Mouse (Mus musculus): ENCODE data around the gene Sec16b. TPM values are rescaled to one million over a fixed set of nuclear protein-coding genes. Genes with fewer than 3 reads are reported as not detected.

The Sec16b gene
- polyA plus RNA-seq, 1 experiment, result not detected

- H3K4me1 ChIP-seq, result no peaks in the 10 kb centered on the region
- TF ChIP-seq FLI1 (IDR thresholded peaks at IDR 0.05; ENCODE audit: low read length) (no peak), GATA1 (IDR thresholded peaks at IDR 0.05; ENCODE audit: borderline replicate concordance, low read length) (no peak)
- peaks cover 8% of the 10 kb centered on the region; the same call in 1 of the 2 replicates for H3K9me3 ChIP-seq
- H3K27me3 ChIP-seq (replicated peaks), result no peaks in the 10 kb centered on the region
- H3K36me3 ChIP-seq (replicated peaks; ENCODE audit: low read length), result no peaks in the 10 kb centered on the region
- H3K4me3 ChIP-seq (replicated peaks), result no peak overlapping the region
These were observed 68.8 kb downstream of the Sec16b start for GRCm38 (mm10) chr1:157575316-157575715.

GRCm38 (mm10) chr1:157578336-157578735 lies 71.8 kb downstream of the Sec16b start:
- no peaks in the 10 kb centered on the region for H3K36me3 ChIP-seq (replicated peaks; ENCODE audit: low read length)
- H3K4me1 ChIP-seq, result no peaks in the 10 kb centered on the region
- no peak overlapping the region for H3K4me3 ChIP-seq (replicated peaks)
- TF ChIP-seq FLI1 (IDR thresholded peaks at IDR 0.05; ENCODE audit: low read length) (no peak), GATA1 (IDR thresholded peaks at IDR 0.05; ENCODE audit: borderline replicate concordance, low read length) (no peak)
- no peaks in the 10 kb centered on the region for H3K27me3 ChIP-seq (replicated peaks)
- H3K9me3 ChIP-seq, result no peaks in the 10 kb centered on the region

- Histone ChIP-seq H3K9me3 (0 out of 2 replicates have a peak, but pooled peaks cover 2% of the 10 kb centered on the region), H3K36me3 (replicated peaks; ENCODE audit: low read length) (no peaks in the 10 kb centered on the region), H3K27me3 (replicated peaks) (no peaks in the 10 kb centered on the region), H3K4me1 (no peaks in the 10 kb centered on the region), H3K4me3 (replicated peaks) (no peak overlapping the region)
- no peak for TF ChIP-seq GATA1 (IDR thresholded peaks at IDR 0.05; ENCODE audit: borderline replicate concordance, low read length)
- no peak for TF ChIP-seq FLI1 (IDR thresholded peaks at IDR 0.05; ENCODE audit: low read length)
These were observed 80.0 kb downstream of the Sec16b start for GRCm38 (mm10) chr1:157586556-157586955.

DNA sequence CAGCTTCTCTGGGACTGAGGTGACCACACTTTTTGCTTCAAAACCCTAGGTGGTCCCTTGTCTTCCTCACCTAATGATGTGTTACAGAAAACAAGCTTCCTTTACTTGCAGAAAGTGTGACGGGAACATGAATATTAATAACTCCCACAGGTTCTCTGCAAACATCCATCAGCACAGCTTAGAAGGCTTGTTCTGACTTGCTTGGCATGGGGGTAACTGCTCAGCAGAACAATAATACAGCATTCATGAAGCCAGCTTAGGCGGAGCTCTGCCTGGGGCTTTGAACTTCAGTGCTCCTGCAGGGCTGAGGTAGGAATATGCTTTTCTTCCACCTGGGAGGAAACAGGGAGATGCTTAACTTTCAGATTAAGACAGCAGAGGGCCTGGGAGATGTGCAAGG lies 85.5 kb downstream of the Sec16b start:
- Histone ChIP-seq H3K36me3 (replicated peaks; ENCODE audit: low read length) (no peaks in the 10 kb centered on the region), H3K9me3 (0 out of 2 replicates have a peak, but pooled peaks cover 2% of the 10 kb centered on the region), H3K4me1 (no peaks in the 10 kb centered on the region), H3K4me3 (replicated peaks) (no peak overlapping the region), H3K27me3 (replicated peaks) (no peaks in the 10 kb centered on the region)
- TF ChIP-seq GATA1 (IDR thresholded peaks at IDR 0.05; ENCODE audit: borderline replicate concordance, low read length), result no peak
- no peak for TF ChIP-seq FLI1 (IDR thresholded peaks at IDR 0.05; ENCODE audit: low read length)

- H3K36me3 ChIP-seq (replicated peaks; ENCODE audit: low read length), result no peaks in the 10 kb centered on the region
- no peak overlapping the region for H3K4me3 ChIP-seq (replicated peaks)
- TF ChIP-seq GATA1 (IDR thresholded peaks at IDR 0.05; ENCODE audit: borderline replicate concordance, low read length) (no peak), FLI1 (IDR thresholded peaks at IDR 0.05; ENCODE audit: low read length) (no peak)
- H3K9me3 ChIP-seq, result no peaks in the 10 kb centered on the region
- no peaks in the 10 kb centered on the region for H3K4me1 ChIP-seq
- H3K27me3 ChIP-seq (replicated peaks), result no peaks in the 10 kb centered on the region
These were observed 88.0 kb downstream of the Sec16b start for GRCm38 (mm10) chr1:157594561-157594960.

- H3K4me1 ChIP-seq, result no peaks in the 10 kb centered on the region
- TF ChIP-seq FLI1 (IDR thresholded peaks at IDR 0.05; ENCODE audit: low read length) (no peak), GATA1 (IDR thresholded peaks at IDR 0.05; ENCODE audit: borderline replicate concordance, low read length) (no peak)
These were observed 88.6 kb downstream of the Sec16b start for GRCm38 (mm10) chr1:157595165-157595564.

GRCm38 (mm10) chr1:157604513-157604912 lies 98.0 kb downstream of the Sec16b start:
- H3K9me3 ChIP-seq, result peaks cover 10% of the 10 kb centered on the region
- no peaks in the 10 kb centered on the region for H3K4me1 ChIP-seq
- no peak for TF ChIP-seq FLI1 (IDR thresholded peaks at IDR 0.05; ENCODE audit: low read length)
- TF ChIP-seq GATA1 (IDR thresholded peaks at IDR 0.05; ENCODE audit: borderline replicate concordance, low read length), result no peak
- no peak overlapping the region for H3K4me3 ChIP-seq (replicated peaks)
- H3K36me3 ChIP-seq (replicated peaks; ENCODE audit: low read length), result no peaks in the 10 kb centered on the region
- H3K27me3 ChIP-seq (replicated peaks), result no peaks in the 10 kb centered on the region

More at GRCm38 (mm10) chr1:157595165-157595564, 88.6 kb downstream of the Sec16b start:
- H3K36me3 ChIP-seq (replicated peaks; ENCODE audit: low read length), result no peaks in the 10 kb centered on the region
- no peaks in the 10 kb centered on the region for H3K9me3 ChIP-seq
- no peaks in the 10 kb centered on the region for H3K27me3 ChIP-seq (replicated peaks)
- no peak overlapping the region for H3K4me3 ChIP-seq (replicated peaks)

Other genes with a start within 250 kb of the Sec16b start
- gene Rasal2, start 94.1 kb upstream of the Sec16b start, polyA plus RNA-seq (2012; ENCODE audit: insufficient read depth, low replicate concordance), result 0.10 TPM in 1 of 2 replicates, not detected in the other
- 2.2 and 2.8 TPM in 2 replicates for gene Cryzl2, start 48.2 kb upstream of the Sec16b start, polyA plus RNA-seq (2012; ENCODE audit: insufficient read depth, low replicate concordance)